Mouse (Mus musculus): ENCODE measurements around the gene Cenpt.
"Not testable (repeated sequence)": the region's sequence is repeated elsewhere in the genome, so short reads cannot be mapped to it uniquely, and the experiment has no call there.

DNA sequence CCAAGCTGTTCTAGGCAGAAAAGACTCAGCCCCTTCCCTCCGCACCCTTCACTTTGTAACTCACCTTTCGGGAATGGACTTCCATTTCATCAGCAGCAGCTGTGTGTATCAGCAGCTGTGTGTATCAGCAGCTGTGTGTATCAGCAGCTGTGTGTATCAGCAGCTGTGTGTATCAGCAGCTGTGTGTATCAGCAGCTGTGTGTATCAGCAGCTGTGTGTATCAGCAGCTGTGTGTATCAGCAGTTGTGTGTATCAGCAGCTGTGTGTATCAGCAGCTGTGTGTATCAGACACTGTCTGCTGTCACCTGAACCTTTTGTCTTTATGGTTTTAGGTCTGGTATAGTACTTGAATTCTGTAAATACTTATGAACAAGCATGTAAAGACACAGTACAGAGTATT lies 19.3 kb downstream of the Cenpt start:
- not testable (repeated sequence) for TF ChIP-seq CTCF (IDR thresholded peaks at IDR 0.05; ENCODE audit: low read depth, low read length); POLR2A (IDR thresholded peaks at IDR 0.05; ENCODE audit: extremely low read depth, insufficient read depth, low read length)

Measured in liver, adult 2 months (tissue).